Mouse (Mus musculus): ENCODE measurements around the gene Mau2. TPM values are rescaled to one million over a fixed set of nuclear protein-coding genes. Genes with fewer than 3 reads are reported as not detected.

Gene Mau2
- polyA plus RNA-seq, 1 experiment from 2014 or later = 77.9 TPM

DNA sequence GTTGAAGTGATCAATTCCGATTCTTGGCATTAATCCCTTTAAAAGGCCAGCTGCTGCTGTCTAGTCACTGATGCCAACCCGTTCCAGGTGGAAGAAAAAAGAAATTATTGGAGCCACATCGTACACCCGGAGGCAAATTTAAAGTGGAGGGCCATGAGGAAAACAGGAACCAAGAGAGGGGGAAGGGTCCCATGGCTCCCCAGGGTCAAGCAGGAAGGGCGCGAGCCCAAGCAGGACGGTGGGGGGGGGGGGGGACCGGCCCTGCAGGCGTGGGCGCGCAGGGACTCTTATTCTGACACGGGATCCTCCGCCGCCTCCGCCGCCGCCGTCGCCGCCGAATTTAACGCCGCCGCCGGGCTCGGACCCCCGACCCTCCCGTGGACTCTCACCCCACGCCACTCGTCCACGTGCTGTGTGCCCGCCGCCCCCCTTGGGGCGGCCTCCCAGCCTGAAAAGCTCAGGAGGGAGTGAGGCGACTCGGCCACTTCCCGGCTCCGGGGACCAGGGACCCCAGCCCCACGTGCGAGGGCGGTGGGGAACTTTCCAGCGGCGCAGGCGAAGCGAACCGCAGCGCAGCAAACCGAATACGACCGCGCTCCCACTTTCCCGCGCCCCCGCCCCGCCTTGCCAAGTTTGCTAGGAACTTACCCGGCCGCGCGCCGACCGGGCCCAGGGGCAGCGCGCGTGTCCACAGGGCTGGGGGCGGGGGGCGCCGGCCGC is 68.9 kb downstream of the Mau2 start:
- WGBS = 0% methylated on average over 54 of the region's 68 CpGs
- peak overlapping the region; percentile 71 for H3K9ac ChIP-seq (replicated peaks; ENCODE audit: low read depth, low read length)
- peak; percentile 33 for ATAC-seq (ENCODE audit: low read depth)

DNA sequence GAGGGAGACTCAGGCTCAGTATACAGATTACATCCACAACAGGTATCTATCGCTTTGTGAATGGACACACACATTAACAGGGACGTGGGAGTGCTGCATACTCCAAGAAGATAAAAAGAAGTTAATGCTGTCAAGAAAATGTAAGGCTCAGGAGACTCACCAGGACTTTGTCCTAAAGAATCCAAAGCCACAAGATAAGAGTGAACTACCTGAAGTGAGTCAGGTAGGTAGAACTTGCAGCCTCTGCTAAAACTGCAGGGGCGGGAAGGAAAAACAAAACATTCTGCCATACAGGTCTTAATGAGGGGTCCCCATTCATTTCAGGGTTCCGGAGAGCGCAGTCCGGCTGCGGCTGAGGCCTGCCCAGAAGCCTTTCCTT is 69.5 kb downstream of the Mau2 start:
- 12% methylated on average over 7 of the region's 7 CpGs for WGBS
- Histone ChIP-seq H3K36me3 (ENCODE audit: control insufficient read depth, insufficient read depth, low read length) (no peaks in the 10 kb centered on the region), H3K27ac (ENCODE audit: low read depth, low read length) (0 out of 2 replicates have a peak overlapping the region, but pooled peaks have one; percentile 67), H3K27me3 (ENCODE audit: control insufficient read depth, insufficient read depth, low read length) (no peaks in the 10 kb centered on the region), H3K9me3 (ENCODE audit: control insufficient read depth, low read length) (no peaks in the 10 kb centered on the region), H3K4me1 (ENCODE audit: control insufficient read depth, insufficient read depth, low read length) (peaks cover 26% of the 10 kb centered on the region), H3K9ac (replicated peaks; ENCODE audit: low read depth, low read length) (peak overlapping the region; percentile 71), H3K4me2 (ENCODE audit: low read depth, low read length) (peak overlapping the region; percentile 83), H3K4me3 (ENCODE audit: low read depth, low read length) (peak overlapping the region; percentile 91)
- no peak for ATAC-seq (ENCODE audit: low read depth)

More for the DNA sequence above, 68.9 kb downstream of the Mau2 start:
- H3K4me2 ChIP-seq (ENCODE audit: low read depth, low read length) = peak overlapping the region; percentile 83
- no peaks in the 10 kb centered on the region for H3K27me3 ChIP-seq (ENCODE audit: control insufficient read depth, insufficient read depth, low read length)
- peaks cover 26% of the 10 kb centered on the region for H3K4me1 ChIP-seq (ENCODE audit: control insufficient read depth, insufficient read depth, low read length)
- H3K4me3 ChIP-seq (ENCODE audit: low read depth, low read length) = peak overlapping the region; percentile 91
- H3K27ac ChIP-seq (ENCODE audit: low read depth, low read length) = peak overlapping the region; percentile 67
- H3K36me3 ChIP-seq (ENCODE audit: control insufficient read depth, insufficient read depth, low read length) = no peaks in the 10 kb centered on the region
- no peaks in the 10 kb centered on the region for H3K9me3 ChIP-seq (ENCODE audit: control insufficient read depth, low read length)

DNA sequence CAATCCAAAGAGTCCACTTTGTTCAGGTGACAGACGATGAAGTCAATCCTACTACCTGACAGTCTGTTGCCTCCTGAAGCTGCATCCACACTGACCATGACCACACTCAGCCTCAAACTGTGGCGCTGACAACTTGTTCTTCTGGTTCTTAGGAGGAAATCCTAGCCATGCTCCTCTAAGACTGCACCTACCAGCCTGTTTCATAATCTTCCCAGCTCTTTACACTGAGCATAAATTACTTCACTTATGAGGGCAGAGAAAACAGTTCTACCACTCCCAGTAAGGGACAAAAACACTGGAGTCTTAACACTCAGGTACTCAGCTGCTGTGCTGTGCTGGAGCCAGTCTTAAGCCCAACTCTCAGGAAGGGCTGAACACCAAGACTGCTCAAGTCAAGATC is 71.7 kb downstream of the Mau2 start:
- no peaks in the 10 kb centered on the region for H3K27me3 ChIP-seq (ENCODE audit: control insufficient read depth, insufficient read depth, low read length)
- peaks cover 26% of the 10 kb centered on the region for H3K4me1 ChIP-seq (ENCODE audit: control insufficient read depth, insufficient read depth, low read length)
- no peak overlapping the region for H3K4me2 ChIP-seq (ENCODE audit: low read depth, low read length)
- 96% methylated on average over 2 of the region's 2 CpGs for WGBS
- no peak overlapping the region for H3K27ac ChIP-seq (ENCODE audit: low read depth, low read length)
- H3K4me3 ChIP-seq (ENCODE audit: low read depth, low read length) = no peak overlapping the region
- H3K9ac ChIP-seq (replicated peaks; ENCODE audit: low read depth, low read length) = no peak overlapping the region
- H3K9me3 ChIP-seq (ENCODE audit: control insufficient read depth, low read length) = no peaks in the 10 kb centered on the region
- H3K36me3 ChIP-seq (ENCODE audit: control insufficient read depth, insufficient read depth, low read length) = no peaks in the 10 kb centered on the region
- ATAC-seq (ENCODE audit: low read depth) = no peak

DNA sequence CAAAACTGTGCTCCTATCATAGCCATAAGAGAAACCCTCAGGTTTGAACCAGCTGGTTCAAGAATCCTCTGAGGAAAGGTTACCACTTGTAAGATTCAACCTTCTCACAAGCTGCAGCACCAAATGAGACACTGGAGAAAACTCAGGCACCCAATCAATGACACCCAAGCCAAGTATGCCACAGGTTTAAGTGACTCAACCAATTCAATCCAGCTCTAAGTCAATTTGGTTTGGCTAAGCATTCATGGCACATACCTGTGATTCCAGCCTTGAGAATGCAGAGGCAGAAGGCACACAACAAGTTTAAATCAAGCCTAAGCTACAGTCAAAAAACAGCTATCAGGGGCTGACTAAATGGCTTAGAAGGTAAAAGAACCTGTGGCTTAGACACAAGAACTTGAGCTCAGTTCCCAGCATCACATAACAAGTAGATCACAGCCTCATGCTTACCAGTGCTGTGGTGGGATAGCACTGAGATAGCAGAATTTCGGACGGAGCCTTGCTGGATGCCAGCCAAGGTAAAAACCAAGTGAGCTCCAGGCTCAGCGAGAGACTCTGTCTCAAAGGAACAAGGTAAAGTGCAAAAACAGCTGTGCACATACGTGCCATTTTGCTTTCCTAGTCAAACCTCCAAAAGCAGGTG is 75.1 kb downstream of the Mau2 start:
- no peak overlapping the region for H3K4me3 ChIP-seq (ENCODE audit: low read depth, low read length)
- no peaks in the 10 kb centered on the region for H3K36me3 ChIP-seq (ENCODE audit: control insufficient read depth, insufficient read depth, low read length)
- no peaks in the 10 kb centered on the region for H3K9me3 ChIP-seq (ENCODE audit: control insufficient read depth, low read length)
- H3K4me2 ChIP-seq (ENCODE audit: low read depth, low read length) = no peak overlapping the region
- H3K27ac ChIP-seq (ENCODE audit: low read depth, low read length) = no peak overlapping the region
- 77% methylated on average over 4 of the region's 4 CpGs for WGBS
- H3K9ac ChIP-seq (replicated peaks; ENCODE audit: low read depth, low read length) = no peak overlapping the region
- no peak for ATAC-seq (ENCODE audit: low read depth)
- H3K4me1 ChIP-seq (ENCODE audit: control insufficient read depth, insufficient read depth, low read length) = peaks cover 10% of the 10 kb centered on the region
- H3K27me3 ChIP-seq (ENCODE audit: control insufficient read depth, insufficient read depth, low read length) = no peaks in the 10 kb centered on the region

Other genes with a start within 250 kb of the Mau2 start
- gene Gmip, start 234.1 kb downstream of the Mau2 start, polyA plus RNA-seq (2014; fragmentation: Nextera tagmentation; extraction: Ambion mirVana) = 27.5 and 31.3 TPM in 2 replicates
- 0.84 and 1.3 TPM in 2 replicates for gene Lpar2, start 220.3 kb downstream of the Mau2 start, polyA plus RNA-seq (2014; fragmentation: Nextera tagmentation; extraction: Ambion mirVana)
- gene Pbx4, start 210.2 kb downstream of the Mau2 start, polyA plus RNA-seq (2014; fragmentation: Nextera tagmentation; extraction: Ambion mirVana) = 61.0 and 74.5 TPM in 2 replicates
- gene Cilp2, start 155.0 kb downstream of the Mau2 start, polyA plus RNA-seq (2014; fragmentation: Nextera tagmentation; extraction: Ambion mirVana) = 3.5 and 4.3 TPM in 2 replicates
- gene Tssk6, start 140.6 kb downstream of the Mau2 start, polyA plus RNA-seq (2014; fragmentation: Nextera tagmentation; extraction: Ambion mirVana) = 4.1 and 4.3 TPM in 2 replicates
- 176 and 194 TPM in 2 replicates for gene Ndufa13, start 140.2 kb downstream of the Mau2 start, polyA plus RNA-seq (2014; fragmentation: Nextera tagmentation; extraction: Ambion mirVana)
- 11.5 and 12.3 TPM in 2 replicates for gene Yjefn3, start 140.0 kb downstream of the Mau2 start, polyA plus RNA-seq (2014; fragmentation: Nextera tagmentation; extraction: Ambion mirVana)
- gene Gatad2a, start 46.4 kb downstream of the Mau2 start, polyA plus RNA-seq (2014; fragmentation: Nextera tagmentation; extraction: Ambion mirVana) = 20.9 and 27.5 TPM in 2 replicates
- gene Sugp1, start 79 bp upstream of the Mau2 start, polyA plus RNA-seq (2014; fragmentation: Nextera tagmentation; extraction: Ambion mirVana) = 47.1 and 52.9 TPM in 2 replicates
- 1.3 and 2.1 TPM in 2 replicates for gene Tm6sf2, start 30.2 kb upstream of the Mau2 start, polyA plus RNA-seq (2014; fragmentation: Nextera tagmentation; extraction: Ambion mirVana)
- gene Hapln4, start 40.7 kb upstream of the Mau2 start, polyA plus RNA-seq (2014; fragmentation: Nextera tagmentation; extraction: Ambion mirVana) = 0.73 and 0.84 TPM in 2 replicates
- gene Ncan, start 78.1 kb upstream of the Mau2 start, polyA plus RNA-seq (2014; fragmentation: Nextera tagmentation; extraction: Ambion mirVana) = 154 and 176 TPM in 2 replicates
- gene Nr2c2ap, start 88.6 kb upstream of the Mau2 start, polyA plus RNA-seq (2014; fragmentation: Nextera tagmentation; extraction: Ambion mirVana) = 22.9 and 35.3 TPM in 2 replicates
- 9.4 and 12.2 TPM in 2 replicates for gene Rfxank, start 96.4 kb upstream of the Mau2 start, polyA plus RNA-seq (2014; fragmentation: Nextera tagmentation; extraction: Ambion mirVana)
- 63.7 and 72.3 TPM in 2 replicates for gene Borcs8, start 96.8 kb upstream of the Mau2 start, polyA plus RNA-seq (2014; fragmentation: Nextera tagmentation; extraction: Ambion mirVana)
- 0.27 and 0.72 TPM in 2 replicates for gene Mef2b, start 97.0 kb upstream of the Mau2 start, polyA plus RNA-seq (2014; fragmentation: Nextera tagmentation; extraction: Ambion mirVana)
- gene Tmem161a, start 129.6 kb upstream of the Mau2 start, polyA plus RNA-seq (2014; fragmentation: Nextera tagmentation; extraction: Ambion mirVana) = 28.3 and 34.8 TPM in 2 replicates
- gene Slc25a42, start 169.6 kb upstream of the Mau2 start, polyA plus RNA-seq (2014; fragmentation: Nextera tagmentation; extraction: Ambion mirVana) = 7.6 and 10.0 TPM in 2 replicates
- 77.1 and 78.6 TPM in 2 replicates for gene Sugp2, start 191.5 kb upstream of the Mau2 start, polyA plus RNA-seq (2014; fragmentation: Nextera tagmentation; extraction: Ambion mirVana)
- gene Armc6, start 191.7 kb upstream of the Mau2 start, polyA plus RNA-seq (2014; fragmentation: Nextera tagmentation; extraction: Ambion mirVana) = 95.5 and 106 TPM in 2 replicates
- 16.8 and 25.5 TPM in 2 replicates for gene Homer3, start 240.1 kb upstream of the Mau2 start, polyA plus RNA-seq (2014; fragmentation: Nextera tagmentation; extraction: Ambion mirVana)